Mouse (Mus musculus) CH12.LX (cell line): ENCODE results near the gene Slc6a11. TPM values are rescaled to one million over a fixed set of nuclear protein-coding genes. Genes with fewer than 3 reads are reported as not detected.

Experiments
- DNase-seq: peaks from one replicate; pipeline ENCODE4 v3.0.0-alpha.2; 2013; ENCODE audit errors: extremely low read depth
- H3K27ac ChIP-seq: 2 replicates; pipeline ENCODE4 v1.5.1; 2012; ENCODE audit warnings: low read depth, mild to moderate bottlenecking, control low read depth, moderate library complexity; ENCODE audit not compliant: insufficient read depth
- H3K27me3 ChIP-seq: replicated peaks from 2 replicates; pipeline ENCODE3; 2012; ENCODE audit warnings: inconsistent platforms
- H3K36me3 ChIP-seq, 2 experiments: replicated peaks in 1 of 2; 2 replicates each; pipeline versions ENCODE3 to v1.6.1; 2012; ENCODE audit warnings: inconsistent platforms in 1 of 2, low read length in 1 of 2, mild to moderate bottlenecking in 1 of 2, mixed read lengths in 1 of 2, moderate library complexity in 1 of 2; ENCODE audit not compliant: control insufficient read depth in 1 of 2, insufficient read depth in 1 of 2
- H3K4me1 ChIP-seq, 2 experiments: 2 replicates each; pipeline ENCODE4 v1.6.1; 2012; ENCODE audit warnings: inconsistent platforms in 1 of 2, moderate library complexity in 1 of 2; ENCODE audit not compliant: insufficient read depth in 2 of 2, control insufficient read depth in 1 of 2
- H3K4me2 ChIP-seq: 2 replicates; pipeline ENCODE4 v1.6.1; 2012; ENCODE audit warnings: low read depth, mild to moderate bottlenecking, control low read depth; ENCODE audit not compliant: poor library complexity, insufficient read depth, severe bottlenecking
- H3K4me3 ChIP-seq, 3 experiments: fragments of 150-350 bp in 1 of 3; sonication (generic) in 1 of 3; replicated peaks in 1 of 3; 2 replicates each; pipeline versions ENCODE3 to v1.5.1; 2011 to 2012; ENCODE audit warnings: low read depth in 2 of 3, low read length in 2 of 3, mild to moderate bottlenecking in 2 of 3, moderate library complexity in 2 of 3, control low read depth in 1 of 3, improper control_type of control experiment in 1 of 3, inconsistent platforms in 1 of 3, mixed read lengths in 1 of 3; ENCODE audit not compliant: poor library complexity in 1 of 3
- H3K79me2 ChIP-seq: replicated peaks from 2 replicates; pipeline ENCODE4 v1.6.1; 2012; ENCODE audit warnings: mild to moderate bottlenecking, moderate library complexity; ENCODE audit not compliant: control insufficient read depth, poor library complexity, insufficient read depth, severe bottlenecking; ENCODE audit errors: extremely low read depth
- H3K9ac ChIP-seq: 2 replicates; pipeline ENCODE4 v1.6.1; 2012; ENCODE audit warnings: low read depth, mild to moderate bottlenecking, control low read depth, moderate library complexity; ENCODE audit not compliant: insufficient read depth
- H3K9me3 ChIP-seq: replicated peaks from 2 replicates; pipeline ENCODE3; 2012; ENCODE audit warnings: low read length, inconsistent platforms, mixed read lengths
- CHD1 ChIP-seq: IDR thresholded peaks from 2 replicates; pipeline ENCODE4 v1.6.1; 2012; ENCODE audit warnings: low read depth, low read length, improper control_type of control experiment, inconsistent platforms
- CHD2 ChIP-seq: IDR thresholded peaks from 2 replicates; pipeline ENCODE4 v1.6.1; 2011; ENCODE audit warnings: low read length, improper control_type of control experiment
- GABPA ChIP-seq: IDR thresholded peaks from 2 replicates; pipeline ENCODE4 v1.6.1; 2012; ENCODE audit warnings: low read depth, low read length, improper control_type of control experiment, inconsistent platforms; ENCODE audit not compliant: insufficient replicate concordance
- HCFC1 ChIP-seq: IDR thresholded peaks from 2 replicates; pipeline ENCODE4 v1.6.1; 2012; ENCODE audit warnings: low read depth, mild to moderate bottlenecking, inconsistent platforms, low read length, improper control_type of control experiment
- IRF4 ChIP-seq: IDR thresholded peaks from 2 replicates; pipeline ENCODE4 v1.6.1; 2014; ENCODE audit warnings: low read depth, mild to moderate bottlenecking, inconsistent platforms, low read length, improper control_type of control experiment
- KAT2A ChIP-seq: IDR thresholded peaks from 2 replicates; pipeline ENCODE4 v1.6.1; 2012; ENCODE audit warnings: low read length, improper control_type of control experiment, inconsistent platforms; ENCODE audit not compliant: insufficient replicate concordance
- MEF2A ChIP-seq: IDR thresholded peaks from 2 replicates; pipeline ENCODE4 v1.6.1; 2014; ENCODE audit warnings: low read depth, mild to moderate bottlenecking, inconsistent platforms, low read length, improper control_type of control experiment, borderline replicate concordance
- MXI1 ChIP-seq: IDR thresholded peaks from 2 replicates; pipeline ENCODE4 v1.6.1; 2011; ENCODE audit warnings: mild to moderate bottlenecking, low read depth, low read length, improper control_type of control experiment
- MYC ChIP-seq: IDR thresholded peaks from 2 replicates; pipeline ENCODE4 v1.6.1; 2011; ENCODE audit warnings: low read depth, mild to moderate bottlenecking, improper control_type of control experiment, low read length
- NRF1 ChIP-seq: IDR thresholded peaks from 2 replicates; pipeline ENCODE4 v1.6.1; 2014; ENCODE audit warnings: low read depth, mild to moderate bottlenecking, inconsistent platforms, low read length, improper control_type of control experiment, moderate library complexity
- PAX5 ChIP-seq: IDR thresholded peaks from 2 replicates; pipeline ENCODE4 v1.6.1; 2012; ENCODE audit warnings: low read length, inconsistent platforms, mixed read lengths
- POLR2A ChIP-seq: IDR thresholded peaks from 2 replicates; pipeline ENCODE4 v1.6.1; 2011; ENCODE audit warnings: low read depth, mild to moderate bottlenecking, improper control_type of control experiment, low read length
- SMC3 ChIP-seq: IDR thresholded peaks from 2 replicates; pipeline ENCODE4 v1.6.1; 2011; ENCODE audit warnings: low read depth, low read length, improper control_type of control experiment
- TCF12 ChIP-seq: IDR thresholded peaks from 2 replicates; pipeline ENCODE4 v1.6.1; 2014; ENCODE audit warnings: low read depth, mild to moderate bottlenecking, inconsistent platforms, low read length, improper control_type of control experiment
- UBTF ChIP-seq: IDR thresholded peaks from 2 replicates; pipeline ENCODE4 v1.6.1; 2012; ENCODE audit warnings: low read depth, mild to moderate bottlenecking, inconsistent platforms, low read length, improper control_type of control experiment, moderate library complexity
- USF1 ChIP-seq: IDR thresholded peaks from 2 replicates; pipeline ENCODE4 v1.6.1; 2014; ENCODE audit warnings: low read depth, mild to moderate bottlenecking, inconsistent platforms, low read length, improper control_type of control experiment
- ZKSCAN1 ChIP-seq: IDR thresholded peaks from 2 replicates; pipeline ENCODE4 v1.6.1; 2012; ENCODE audit warnings: low read depth, inconsistent platforms, low read length, improper control_type of control experiment, borderline replicate concordance
- ZNF384 ChIP-seq: IDR thresholded peaks from 2 replicates; pipeline ENCODE4 v1.6.1; 2012; ENCODE audit warnings: low read depth, low read length, improper control_type of control experiment, inconsistent platforms
- dilution Hi-C: fragments of 300-500 bp; cut with MboI; formaldehyde crosslinking; loops from 2 replicates; pipeline ENCODE4 v1.14.3; 2020; ENCODE audit warnings: low sequenced_read_pairs; ENCODE audit not compliant: extremely low pct_unique_long_range_greater_than_20kb, extremely low pct_ligation_motif_present
- in situ Hi-C: fragments of 300-500 bp; cut with MboI; formaldehyde crosslinking; loops from 3 replicates; pipeline ENCODE4 v1.14.3; 2019; ENCODE audit warnings: low sequenced_read_pairs, low pct_ligation_motif_present, low pct_unique_long_range_greater_than_20kb, mixed read lengths
- polyA plus RNA-seq: library from polyadenylated mRNA; unstranded; fragments of >175 nt; gene quantifications from 2 replicates; pipeline ENCODE4 v1.2.1, GENCODE M21; 2012; ENCODE audit warnings: low read depth; ENCODE audit not compliant: insufficient read length
- total RNA-seq, 2 experiments: library from RNA; depleted of rRNA; stranded (reverse); fragments of 300-350 nt in 1 of 2; fragments of >200 nt in 1 of 2; gene quantifications; 2 replicates each; pipeline ENCODE4 v1.2.3; 2012 to 2014

Slc6a11 gene
- total and polyA plus RNA-seq, 3 experiments = not detected

DNA sequence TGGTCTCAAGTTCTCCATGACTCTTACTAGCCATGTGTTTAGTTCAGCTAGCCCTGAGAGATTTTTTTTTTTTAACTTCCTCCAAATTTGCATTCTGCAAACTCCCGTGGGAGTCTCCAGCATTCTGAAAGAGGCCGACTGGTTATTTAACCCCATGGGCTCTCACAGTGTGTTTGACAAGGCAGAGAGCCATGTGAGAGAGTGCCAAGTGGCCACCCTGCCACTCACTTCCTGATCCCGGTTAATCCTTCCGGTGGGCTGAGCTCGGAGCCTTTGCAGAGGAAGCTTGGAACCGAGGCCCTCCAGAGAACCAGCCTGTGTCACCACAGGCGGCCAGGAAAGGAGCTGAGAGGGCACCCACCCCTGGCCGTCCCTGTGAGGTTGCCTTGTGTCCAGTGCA lies 162.5 kb downstream of the Slc6a11 start:
- dilution Hi-C loops (no loop called here), in situ Hi-C loops (no loop called here)
- H3K36me3 ChIP-seq = no peaks in the 10 kb centered on the region
- H3K79me2 ChIP-seq = no peaks in the 10 kb centered on the region
- H3K4me2 ChIP-seq = 0 out of 2 replicates have a peak overlapping the region, but pooled peaks have one; percentile 25
- H3K4me3 ChIP-seq = no peak overlapping the region
- no peak overlapping the region for H3K27ac ChIP-seq
- H3K9me3 ChIP-seq = no peaks in the 10 kb centered on the region
- TF ChIP-seq MXI1 (no peak), ZNF384 (peak; percentile 77), MYC (0 out of 2 replicates have a peak, but pooled peaks have one; percentile 38)
- TF ChIP-seq, all 38 proteins: peak for 2
- no peak overlapping the region for H3K9ac ChIP-seq
- peaks cover 83% of the 10 kb centered on the region for H3K27me3 ChIP-seq
- DNase-seq = peak; percentile 40
- peaks cover 0 to 10% of the 10 kb centered on the region in 2 experiments; a peak in 1 of 4 replicates for H3K4me1 ChIP-seq

- Histone ChIP-seq H3K27ac (no peak overlapping the region), H3K4me1 (peaks cover 0 to 10% of the 10 kb centered on the region in 2 experiments; a peak in 1 of 4 replicates), H3K36me3 (no peaks in the 10 kb centered on the region), H3K9ac (no peak overlapping the region), H3K4me2 (no peak overlapping the region), H3K27me3 (peaks cover 84% of the 10 kb centered on the region), H3K9me3 (no peaks in the 10 kb centered on the region), H3K4me3 (no peak overlapping the region), H3K79me2 (no peaks in the 10 kb centered on the region)
- DNase-seq = no peak
- dilution Hi-C loops = no loop called here
- TF ChIP-seq CHD2 (no peak), CHD1 (no peak), POLR2A (no peak), ZKSCAN1 (no peak), TCF12 (no peak), KAT2A (no peak), IRF4 (no peak), MEF2A (no peak), SMC3 (no peak), UBTF (no peak), MYC (no peak), PAX5 (no peak), HCFC1 (no peak), USF1 (no peak), NRF1 (no peak), ZNF384 (no peak), GABPA (no peak)
- in situ Hi-C loops = no loop called here
These were observed 164.0 kb downstream of the Slc6a11 start for GRCm38 (mm10) chr6:114295086-114295485.
